Mouse (Mus musculus): ENCODE measurements around the gene Ube2j1.

The Ube2j1 gene

GRCm38 (mm10) chr4:33070326-33070725, 39.1 kb downstream of the Ube2j1 start:
- no peak for DNase-seq (ENCODE audit: low spot score in 2 of 2)

DNA sequence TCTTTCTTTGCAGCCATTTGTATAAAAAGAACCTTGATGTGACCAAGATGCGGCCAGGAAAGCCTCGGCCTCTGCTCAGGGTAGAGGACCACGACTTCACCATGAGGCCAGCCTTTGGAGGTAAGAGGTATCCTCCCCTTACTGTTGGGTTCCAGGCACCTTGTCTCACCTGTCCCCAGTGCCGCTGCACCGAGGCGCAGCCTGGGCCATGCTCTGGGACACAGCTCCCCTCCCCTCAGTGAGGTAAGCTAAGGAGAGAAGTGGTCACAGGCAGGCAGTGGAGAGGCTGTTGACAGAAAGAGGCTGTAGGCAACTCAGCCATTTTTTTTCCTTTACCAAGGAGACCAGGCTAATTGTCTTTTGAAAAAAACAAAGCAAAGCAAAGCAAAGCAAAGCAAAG, 40.1 kb downstream of the Ube2j1 start:
- no peak for DNase-seq (ENCODE audit: low spot score in 2 of 2)

DNA sequence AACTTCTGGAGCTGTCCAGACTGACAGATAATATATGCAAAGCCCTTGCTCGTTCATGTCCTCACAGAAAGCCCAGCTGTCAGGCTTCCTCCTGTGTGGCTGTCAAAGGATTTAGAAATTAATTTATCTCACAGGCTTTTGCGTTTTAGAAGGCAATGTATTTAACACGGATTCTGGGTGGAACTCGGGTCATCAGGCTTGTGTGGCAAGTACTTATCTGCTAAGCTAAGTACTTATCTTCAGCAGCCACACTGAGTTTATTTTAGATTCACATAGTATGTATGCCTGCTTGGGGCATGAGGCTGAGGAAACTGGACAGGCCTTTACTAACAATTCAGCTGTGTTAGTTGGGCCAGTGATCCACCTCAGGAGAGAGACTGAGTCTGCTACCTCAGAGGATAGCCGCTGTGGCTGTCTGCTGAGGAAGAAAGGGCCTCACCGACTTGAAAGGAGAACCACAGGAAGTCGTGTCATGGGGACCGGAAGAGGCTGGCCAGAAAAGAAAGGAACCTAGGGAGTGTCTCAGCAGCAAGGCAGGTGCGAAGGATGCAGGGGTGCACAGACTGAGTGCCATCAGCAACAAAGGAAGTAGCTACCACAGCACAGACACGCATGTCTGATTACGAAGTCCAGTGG, 41.4 kb downstream of the Ube2j1 start:
- DNase-seq (ENCODE audit: low spot score in 2 of 2): no peak

- DNase-seq (ENCODE audit: low spot score in 2 of 2): no peak
Observed at GRCm38 (mm10) chr4:33074406-33074805, 43.2 kb downstream of the Ube2j1 start.

DNA sequence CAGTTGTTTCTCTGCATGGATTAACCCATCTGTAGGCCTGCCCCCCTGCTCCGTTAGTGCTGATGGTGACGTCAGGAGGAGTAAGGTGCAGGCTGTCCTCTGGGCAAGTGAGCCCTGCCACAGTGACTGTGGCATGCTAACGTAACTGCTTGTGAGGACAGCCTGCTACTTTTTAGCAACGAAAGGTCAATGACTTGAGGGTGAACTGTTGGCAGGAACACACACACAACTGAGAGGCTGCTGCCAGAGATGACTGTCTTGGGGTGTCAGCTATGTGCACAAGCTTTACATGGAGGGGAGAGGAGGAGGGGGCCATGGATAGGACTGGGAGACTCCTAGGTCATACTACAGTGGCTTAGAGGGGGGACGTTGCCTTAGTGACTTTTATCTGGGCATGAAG, 43.6 kb downstream of the Ube2j1 start:
- DNase-seq (ENCODE audit: low spot score in 2 of 2): no peak

GRCm38 (mm10) chr4:33075776-33076524, 44.7 kb downstream of the Ube2j1 start:
- DNase-seq (ENCODE audit: low spot score in 2 of 2): no peak

DNA sequence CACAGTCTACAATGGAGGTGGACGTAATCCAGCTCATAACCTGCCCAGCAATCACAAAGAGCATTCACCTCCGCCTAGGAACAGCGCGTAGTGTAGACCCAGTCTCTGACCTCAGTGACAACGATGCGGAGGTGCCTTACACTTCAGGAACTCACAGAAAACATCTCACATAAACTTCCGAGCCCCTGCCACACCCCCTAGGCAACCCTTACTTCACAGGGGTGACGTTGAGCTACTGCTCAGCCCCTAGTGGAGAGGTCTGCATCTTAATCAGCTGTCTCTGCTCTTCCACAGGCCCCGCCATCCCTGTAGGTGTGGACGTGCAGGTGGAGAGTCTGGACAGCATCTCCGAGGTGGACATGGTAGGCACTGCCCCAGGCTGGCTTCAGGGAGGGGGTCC, 45.9 kb downstream of the Ube2j1 start:
- no peak for DNase-seq (ENCODE audit: low spot score in 2 of 2)

DNA sequence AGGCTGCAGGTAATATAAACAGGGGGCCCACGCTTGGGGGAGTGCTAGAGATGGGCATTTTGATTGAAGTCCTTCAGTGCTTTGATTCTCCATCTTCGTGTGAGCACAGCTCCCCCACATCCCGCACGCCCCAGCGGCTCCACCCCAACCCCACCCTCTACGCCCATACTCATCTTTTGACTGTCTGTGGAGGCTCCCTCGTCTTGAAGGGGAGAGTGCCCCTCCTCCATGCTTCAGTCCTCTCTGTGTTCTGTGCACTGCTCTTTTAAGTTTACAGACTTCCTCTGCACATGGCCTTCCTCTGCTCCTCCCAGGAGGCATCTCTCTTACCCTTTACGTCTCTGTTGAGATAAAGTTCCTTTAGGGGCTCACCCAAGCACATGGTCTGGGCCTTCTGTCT, 46.5 kb downstream of the Ube2j1 start:
- no peak for DNase-seq (ENCODE audit: low spot score in 2 of 2)

DNA sequence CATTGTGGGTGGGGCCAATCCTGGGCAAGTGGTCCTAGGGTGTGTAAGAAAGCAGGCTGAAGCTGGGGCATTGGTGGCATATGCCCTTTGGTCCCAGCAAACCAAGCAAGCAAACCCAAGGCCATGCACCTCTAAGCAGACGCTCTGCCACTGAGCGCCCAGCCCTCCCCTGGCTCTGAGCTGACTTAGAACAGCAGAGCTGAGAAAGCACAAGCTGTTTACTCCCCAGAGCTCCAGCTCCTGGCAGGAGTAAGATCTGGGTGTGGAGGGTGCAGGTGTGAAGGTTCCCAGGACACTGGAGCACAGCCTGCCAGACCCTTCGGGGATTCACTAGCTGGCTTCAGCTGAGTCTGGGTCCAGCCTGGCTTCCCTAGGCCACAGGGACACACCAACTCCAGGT, 47.3 kb downstream of the Ube2j1 start:
- no peak for DNase-seq (ENCODE audit: low spot score in 2 of 2)

- no peak for DNase-seq (ENCODE audit: low spot score in 2 of 2)
Observed at GRCm38 (mm10) chr4:33099118-33099694, 68.0 kb downstream of the Ube2j1 start.
